Mouse (Mus musculus) liver, adult 2 months (tissue): ENCODE results near the gene Klhdc10.

ENCODE experiments used
- CTCF ChIP-seq: fragments of 200-500 bp; IDR thresholded peaks from 2 replicates; pipeline ENCODE4 v1.5.1; 2011; ENCODE audit warnings: low read depth, low read length, control low read depth
- POLR2A ChIP-seq: fragments of 200-500 bp; IDR thresholded peaks from 2 replicates; pipeline ENCODE4 v1.6.1; 2011; ENCODE audit warnings: low read length, control low read depth; ENCODE audit not compliant: insufficient read depth; ENCODE audit errors: extremely low read depth

DNA sequence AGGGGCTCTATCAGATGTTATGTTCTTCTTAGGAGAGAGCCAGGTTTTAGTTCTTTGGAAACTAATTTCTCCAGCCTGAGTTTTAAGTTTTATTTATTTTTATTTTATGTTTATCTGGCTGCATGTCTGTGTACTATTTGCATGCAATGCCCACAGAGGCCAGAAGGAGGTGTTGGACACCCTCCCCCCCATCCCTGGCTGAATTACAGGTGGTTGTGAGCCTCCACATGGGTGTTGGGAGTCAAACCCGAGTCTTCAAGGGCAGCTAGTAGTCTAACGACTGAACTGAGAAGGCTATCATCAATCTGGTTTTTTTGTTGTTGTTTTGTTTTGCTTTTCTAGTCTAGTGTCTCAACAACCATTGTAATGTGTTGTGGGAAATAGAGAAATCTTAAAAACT lies 14.5 kb downstream of the Klhdc10 start:
- TF ChIP-seq POLR2A: no peak
- TF ChIP-seq CTCF: no peak
